Mouse (Mus musculus): Measurements from ENCODE around the gene Auts2.

DNA sequence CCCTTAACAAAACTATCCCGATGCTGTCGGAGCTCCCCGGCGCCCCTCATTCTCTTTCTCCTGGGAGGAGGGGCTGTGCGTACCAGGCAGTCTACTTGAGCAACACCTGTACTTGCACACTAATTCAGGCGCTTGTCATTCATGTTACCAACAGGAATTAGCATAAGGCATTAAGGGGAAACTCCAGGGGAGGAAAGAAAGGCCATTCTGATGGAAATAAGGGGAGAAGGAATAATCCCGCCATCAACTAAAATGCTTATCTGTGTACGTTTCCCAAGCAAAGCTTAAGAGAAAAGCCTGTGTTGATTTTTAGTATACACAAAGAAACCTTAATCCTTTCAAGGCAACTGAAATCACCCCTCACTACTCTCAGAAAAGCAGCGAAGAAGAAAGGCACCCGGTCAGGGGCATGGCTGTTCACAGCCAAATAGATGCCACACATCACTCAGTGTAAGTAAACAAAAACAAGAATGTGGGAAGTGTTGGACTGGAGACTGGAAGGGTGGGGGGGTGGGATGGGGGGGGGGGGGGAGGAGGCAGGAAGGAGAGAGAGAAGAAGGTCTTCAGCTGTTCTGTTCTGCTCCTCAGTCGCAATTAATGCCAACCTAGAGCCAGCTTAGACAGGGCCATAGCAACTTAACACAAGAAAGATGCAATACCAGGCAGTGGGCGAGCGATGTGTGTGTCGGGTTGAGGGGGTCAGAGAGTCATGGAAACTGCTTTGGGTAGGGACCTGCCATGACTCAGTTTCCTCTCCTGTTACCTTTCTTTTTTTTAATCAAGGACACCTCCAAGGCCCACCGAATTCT, 1011.2 kb downstream of the Auts2 start:
- TF ChIP-seq CTCF (IDR thresholded peaks at IDR 0.05; ENCODE audit: low read depth) (no peak), EP300 (IDR thresholded peaks at IDR 0.05; ENCODE audit: low read depth) (no peak)
